Mouse (Mus musculus) small intestine, adult 2 months (tissue): ENCODE data around the gene Gm20388. TPM values are rescaled to one million over a fixed set of nuclear protein-coding genes. Genes with fewer than 3 reads are reported as not detected.
A peak's percentile ranks its signal among the peaks of the same experiment; 100 is the strongest.

Experiments used
- H3K27ac ChIP-seq: fragments of 200-500 bp; 2 replicates; pipeline ENCODE4 v1.5.1; 2012; ENCODE audit warnings: low read depth, low read length, control low read depth, inconsistent platforms; ENCODE audit not compliant: insufficient read depth
- H3K27me3 ChIP-seq: fragments of 200-500 bp; 2 replicates; pipeline ENCODE4 v1.6.1; 2012; ENCODE audit warnings: mild to moderate bottlenecking, moderate library complexity, low read length, inconsistent platforms; ENCODE audit not compliant: control insufficient read depth, insufficient read depth
- H3K36me3 ChIP-seq: fragments of 200-500 bp; 2 replicates; pipeline ENCODE4 v1.6.1; 2012; ENCODE audit warnings: mild to moderate bottlenecking, low read length, control low read depth, inconsistent platforms; ENCODE audit not compliant: control insufficient read depth, insufficient read depth
- H3K4me1 ChIP-seq: fragments of 200-500 bp; 2 replicates; pipeline ENCODE4 v1.6.1; 2012; ENCODE audit warnings: low read length, inconsistent platforms, mixed read lengths; ENCODE audit not compliant: control insufficient read depth, insufficient read depth, insufficient read length
- H3K4me3 ChIP-seq: fragments of 200-500 bp; 2 replicates; pipeline ENCODE4 v1.5.1; 2012; ENCODE audit warnings: low read depth, mild to moderate bottlenecking, control low read depth, inconsistent platforms, low read length, moderate library complexity
- CTCF ChIP-seq: fragments of 200-500 bp; IDR thresholded peaks from 2 replicates; pipeline ENCODE4 v1.5.1; 2012; ENCODE audit warnings: low read depth, mild to moderate bottlenecking, control low read depth, inconsistent platforms, low read length, moderate library complexity, mixed read lengths; ENCODE audit not compliant: insufficient replicate concordance, insufficient read length; ENCODE audit errors: extremely low read depth
- POLR2A ChIP-seq: fragments of 200-500 bp; IDR thresholded peaks from 2 replicates; pipeline ENCODE4 v1.6.1; 2012; ENCODE audit warnings: low read depth, mild to moderate bottlenecking, control low read depth, inconsistent platforms, low read length, moderate library complexity
- WGBS: fragments of 180-500 bp; shearing (Covaris S2); methylation state at CpG from one replicate; pipeline ENCODE4 v1.1.7; 2018; 5-methylcytosine and 5-hydroxymethylcytosine counted together
- polyA plus RNA-seq: library from polyadenylated mRNA; depleted of rRNA; stranded (reverse); fragments of >200 nt; gene quantifications from 2 replicates; pipeline ENCODE4 v1.2.3, GENCODE M21; 2012

Gm20388 gene
- polyA plus RNA-seq, 1 experiment: 37.3 TPM

- no peaks in the 10 kb centered on the region for H3K4me1 ChIP-seq
- H3K27me3 ChIP-seq: no peaks in the 10 kb centered on the region
- TF ChIP-seq CTCF (no peak), POLR2A (no peak)
- WGBS: 83% methylated on average over 3 of the region's 3 CpGs
- peaks cover 29% of the 10 kb centered on the region for H3K36me3 ChIP-seq
- no peak overlapping the region for H3K27ac ChIP-seq
- H3K4me3 ChIP-seq: no peak overlapping the region
These were observed 2868.1 kb downstream of the Gm20388 start for GRCm38 (mm10) chr8:122778703-122779239.

- Histone ChIP-seq H3K4me1 (no peaks in the 10 kb centered on the region), H3K27ac (no peak overlapping the region), H3K4me3 (no peak overlapping the region), H3K27me3 (no peaks in the 10 kb centered on the region), H3K36me3 (peaks cover 34% of the 10 kb centered on the region)
- 80% methylated on average over 9 of the region's 9 CpGs for WGBS
- TF ChIP-seq CTCF: no peak
- no peak for TF ChIP-seq POLR2A
These were observed 2868.6 kb downstream of the Gm20388 start for GRCm38 (mm10) chr8:122779255-122779654.

GRCm38 (mm10) chr8:122784756-122785155 lies 2874.1 kb downstream of the Gm20388 start:
- Histone ChIP-seq H3K4me1 (peaks cover 16% of the 10 kb centered on the region), H3K4me3 (no peak overlapping the region), H3K27ac (no peak overlapping the region), H3K27me3 (no peaks in the 10 kb centered on the region), H3K36me3 (peaks cover 64% of the 10 kb centered on the region)
- WGBS: 92% methylated on average over 1 of the region's 1 CpGs
- TF ChIP-seq CTCF: no peak
- no peak for TF ChIP-seq POLR2A

- 71% methylated on average over 5 of the region's 5 CpGs for WGBS
- H3K27ac ChIP-seq: peak overlapping the region; percentile 82
- no peaks in the 10 kb centered on the region for H3K27me3 ChIP-seq
- no peak overlapping the region for H3K4me3 ChIP-seq
- H3K4me1 ChIP-seq: peaks cover 23% of the 10 kb centered on the region
- peaks cover 26% of the 10 kb centered on the region for H3K36me3 ChIP-seq
- TF ChIP-seq POLR2A (no peak), CTCF (no peak)
These were observed 2879.2 kb downstream of the Gm20388 start for GRCm38 (mm10) chr8:122789796-122790195.

GRCm38 (mm10) chr8:122793375-122794174 lies 2882.9 kb downstream of the Gm20388 start:
- 83% methylated on average over 18 of the region's 18 CpGs for WGBS

GRCm38 (mm10) chr8:122794175-122794454 lies 2883.5 kb downstream of the Gm20388 start:
- H3K4me1 ChIP-seq: peaks cover 12% of the 10 kb centered on the region
- no peak overlapping the region for H3K27ac ChIP-seq
- 90% methylated on average over 5 of the region's 5 CpGs for WGBS
- H3K27me3 ChIP-seq: no peaks in the 10 kb centered on the region
- no peak overlapping the region for H3K4me3 ChIP-seq
- H3K36me3 ChIP-seq: no peaks in the 10 kb centered on the region
- TF ChIP-seq CTCF: no peak
- TF ChIP-seq POLR2A: no peak

More at GRCm38 (mm10) chr8:122793375-122794174, 2882.9 kb downstream of the Gm20388 start:
- Histone ChIP-seq H3K27ac (no peak overlapping the region), H3K4me1 (peaks cover 18% of the 10 kb centered on the region), H3K36me3 (no peaks in the 10 kb centered on the region), H3K4me3 (no peak overlapping the region), H3K27me3 (no peaks in the 10 kb centered on the region)
- TF ChIP-seq POLR2A: no peak
- TF ChIP-seq CTCF: no peak

- H3K27ac ChIP-seq: no peak overlapping the region
- H3K27me3 ChIP-seq: no peaks in the 10 kb centered on the region
- 73% methylated on average over 15 of the region's 15 CpGs for WGBS
- H3K36me3 ChIP-seq: peaks cover 15% of the 10 kb centered on the region; the same call in 1 of the 2 replicates
- no peaks in the 10 kb centered on the region for H3K4me1 ChIP-seq
- H3K4me3 ChIP-seq: no peak overlapping the region
- TF ChIP-seq POLR2A: no peak
- TF ChIP-seq CTCF: no peak
These were observed 2893.5 kb downstream of the Gm20388 start for GRCm38 (mm10) chr8:122803906-122804761.
